Mouse (Mus musculus) thymus, adult 2 months (tissue): ENCODE measurements around the gene Syt16. TPM values are rescaled to one million over a fixed set of nuclear protein-coding genes. Genes with fewer than 3 reads are reported as not detected.

ENCODE experiments used
- DNase-seq: peaks from one replicate; pipeline ENCODE4 v3.0.0; 2021
- H3K27ac ChIP-seq: fragments of 200-500 bp; 2 replicates; pipeline ENCODE4 v1.5.1; 2012; ENCODE audit warnings: low read length, control low read depth; ENCODE audit not compliant: control insufficient read depth, insufficient read depth
- H3K27me3 ChIP-seq: fragments of 200-500 bp; 2 replicates; pipeline ENCODE4 v1.6.1; 2012; ENCODE audit warnings: mild to moderate bottlenecking, low read length, moderate library complexity, mixed read lengths; ENCODE audit not compliant: control insufficient read depth, insufficient read depth
- H3K36me3 ChIP-seq: fragments of 200-500 bp; 2 replicates; pipeline ENCODE4 v1.6.1; 2012; ENCODE audit warnings: mild to moderate bottlenecking, low read length, moderate library complexity; ENCODE audit not compliant: control insufficient read depth, insufficient read depth
- H3K4me1 ChIP-seq: fragments of 200-500 bp; replicated peaks from 2 replicates; pipeline ENCODE4 v1.6.1; 2012; ENCODE audit warnings: low read length; ENCODE audit not compliant: control insufficient read depth, insufficient read depth
- H3K4me3 ChIP-seq: fragments of 200-500 bp; 2 replicates; pipeline ENCODE4 v1.5.1; 2012; ENCODE audit warnings: mild to moderate bottlenecking, low read length, control low read depth, moderate library complexity; ENCODE audit not compliant: control insufficient read depth, insufficient read depth
- CTCF ChIP-seq: fragments of 200-500 bp; IDR thresholded peaks from 2 replicates; pipeline ENCODE4 v1.5.1; 2012; ENCODE audit warnings: mild to moderate bottlenecking, control low read depth, low read length, moderate library complexity, borderline replicate concordance; ENCODE audit not compliant: control insufficient read depth, poor library complexity, insufficient read depth; ENCODE audit errors: extremely low read depth
- POLR2A ChIP-seq: fragments of 200-500 bp; IDR thresholded peaks from 2 replicates; pipeline ENCODE4 v1.6.1; 2012; ENCODE audit warnings: mild to moderate bottlenecking, low read length, control low read depth, moderate library complexity; ENCODE audit not compliant: control insufficient read depth, poor library complexity, insufficient read depth; ENCODE audit errors: extremely low read depth
- WGBS: fragments of 180-500 bp; shearing (Covaris S2); methylation state at CpG from one replicate; pipeline ENCODE4 v1.1.7; 2018; 5-methylcytosine and 5-hydroxymethylcytosine counted together
- polyA plus RNA-seq: library from polyadenylated mRNA; depleted of rRNA; stranded (reverse); fragments of >200 nt; gene quantifications from 2 replicates; pipeline ENCODE4 v1.2.3, GENCODE M21; 2012

Syt16 gene
- polyA plus RNA-seq, 1 experiment: not detected

- Histone ChIP-seq H3K4me1 (no peaks in the 10 kb centered on the region), H3K27ac (no peak overlapping the region), H3K36me3 (no peaks in the 10 kb centered on the region), H3K4me3 (no peak overlapping the region), H3K27me3 (no peaks in the 10 kb centered on the region)
- WGBS: 91% methylated on average over 3 of the region's 3 CpGs
- no peak for TF ChIP-seq POLR2A
- no peak for TF ChIP-seq CTCF
- DNase-seq: no peak
Observed at GRCm38 (mm10) chr12:74173902-74174301, 176.4 kb downstream of the Syt16 start.

GRCm38 (mm10) chr12:74184596-74184995, 187.1 kb downstream of the Syt16 start:
- no peak for DNase-seq
- TF ChIP-seq POLR2A (no peak), CTCF (no peak)
- 74% methylated on average over 17 of the region's 17 CpGs for WGBS
- H3K36me3 ChIP-seq: no peaks in the 10 kb centered on the region
- no peak overlapping the region for H3K27ac ChIP-seq
- no peak overlapping the region for H3K4me3 ChIP-seq
- H3K4me1 ChIP-seq: no peaks in the 10 kb centered on the region
- H3K27me3 ChIP-seq: no peaks in the 10 kb centered on the region

- H3K27me3 ChIP-seq: no peaks in the 10 kb centered on the region
- H3K4me1 ChIP-seq: no peaks in the 10 kb centered on the region
- DNase-seq: no peak
- TF ChIP-seq POLR2A: no peak
- TF ChIP-seq CTCF: no peak
- no peak overlapping the region for H3K4me3 ChIP-seq
- H3K36me3 ChIP-seq: no peaks in the 10 kb centered on the region
- 88% methylated on average over 11 of the region's 11 CpGs for WGBS
- no peak overlapping the region for H3K27ac ChIP-seq
Observed at GRCm38 (mm10) chr12:74188243-74188785, 190.9 kb downstream of the Syt16 start.

- Histone ChIP-seq H3K27me3 (no peaks in the 10 kb centered on the region), H3K4me1 (no peaks in the 10 kb centered on the region), H3K36me3 (no peaks in the 10 kb centered on the region), H3K27ac (no peak overlapping the region), H3K4me3 (no peak overlapping the region)
- no peak for DNase-seq
- TF ChIP-seq POLR2A (no peak), CTCF (no peak)
- WGBS: 85% methylated on average over 7 of the region's 7 CpGs
Observed at GRCm38 (mm10) chr12:74188815-74189214, 191.4 kb downstream of the Syt16 start.

- no peaks in the 10 kb centered on the region for H3K27me3 ChIP-seq
- H3K4me1 ChIP-seq: no peaks in the 10 kb centered on the region
- TF ChIP-seq POLR2A: no peak
- TF ChIP-seq CTCF: no peak
- H3K36me3 ChIP-seq: no peaks in the 10 kb centered on the region
- no peak overlapping the region for H3K4me3 ChIP-seq
- 93% methylated on average over 4 of the region's 4 CpGs for WGBS
- no peak for DNase-seq
- no peak overlapping the region for H3K27ac ChIP-seq
Observed at GRCm38 (mm10) chr12:74189840-74190239, 192.4 kb downstream of the Syt16 start.

GRCm38 (mm10) chr12:74190297-74190696, 192.8 kb downstream of the Syt16 start:
- H3K27ac ChIP-seq: no peak overlapping the region
- H3K4me1 ChIP-seq: no peaks in the 10 kb centered on the region
- H3K36me3 ChIP-seq: no peaks in the 10 kb centered on the region
- TF ChIP-seq POLR2A (no peak), CTCF (no peak)
- H3K4me3 ChIP-seq: no peak overlapping the region
- no peak for DNase-seq
- WGBS: 95% methylated on average over 5 of the region's 5 CpGs
- H3K27me3 ChIP-seq: no peaks in the 10 kb centered on the region

GRCm38 (mm10) chr12:74192552-74192951, 195.1 kb downstream of the Syt16 start:
- Histone ChIP-seq H3K36me3 (no peaks in the 10 kb centered on the region), H3K4me3 (no peak overlapping the region), H3K27ac (no peak overlapping the region), H3K4me1 (no peaks in the 10 kb centered on the region), H3K27me3 (no peaks in the 10 kb centered on the region)
- DNase-seq: no peak
- 59% methylated on average over 4 of the region's 4 CpGs for WGBS
- TF ChIP-seq POLR2A (no peak), CTCF (no peak)
